Mouse (Mus musculus) left cerebral cortex, postnatal 10 days (tissue): Measurements from ENCODE around the gene Nadk. TPM values are rescaled to one million over a fixed set of nuclear protein-coding genes. Genes with fewer than 3 reads are reported as not detected.

ENCODE experiments used
- DNase-seq, 2 experiments: peaks; one replicate each; pipeline ENCODE4 v3.0.0; 2021 to 2022; ENCODE audit warnings: low spot score in 2 of 2, mixed read lengths in 1 of 2; ENCODE audit errors: extremely low spot score in 1 of 2
- intact Hi-C: fragments of 180-260 bp; cut with DNase I; formaldehyde crosslinking; loops from one replicate; pipeline ENCODE4 v1.15.1; 2025
- total RNA-seq, 2 experiments: library from RNA; stranded (reverse); gene quantifications; 2 replicates each; pipeline ENCODE4 v1.2.3; 2021

Gene Nadk
- 10 to 100 TPM; 47.9 TPM for total RNA-seq

DNA sequence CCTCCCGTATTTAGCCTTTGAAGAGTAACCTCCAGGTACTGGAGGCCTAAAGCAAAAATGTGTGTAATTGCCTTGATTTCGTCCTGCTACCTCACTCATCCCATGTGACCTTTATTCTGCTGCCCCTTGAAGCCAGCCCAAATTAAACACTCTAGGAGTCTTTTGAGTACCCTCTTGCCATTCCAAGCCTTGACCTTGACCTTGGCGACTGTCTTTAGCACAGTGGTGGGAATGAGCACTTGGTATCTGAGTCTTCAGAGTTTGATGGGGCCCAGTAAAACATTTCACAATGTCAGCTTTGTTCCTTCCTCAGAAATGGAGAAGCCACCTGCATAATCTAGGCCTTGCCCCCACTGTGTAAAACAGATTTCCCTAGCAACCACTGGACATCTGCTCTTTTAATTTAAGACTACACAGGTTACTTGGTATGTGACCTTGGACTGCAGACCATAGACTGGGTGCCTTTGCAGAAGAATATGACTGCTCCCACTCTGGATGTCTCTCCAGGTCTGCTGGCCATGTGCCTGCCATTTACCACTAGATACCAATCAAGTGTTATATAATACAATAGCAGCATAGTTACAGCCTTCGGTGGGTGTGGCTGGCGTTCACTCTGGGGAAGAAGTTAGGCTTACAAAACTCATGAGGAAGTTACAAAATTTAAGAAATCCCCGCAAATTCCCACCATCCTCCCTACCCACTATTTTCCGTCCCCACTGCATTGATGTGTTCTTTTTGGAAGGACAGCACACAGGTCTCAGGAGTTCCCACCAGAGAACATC lies at the start of gene Nadk:
TSS of gene Nadk (plus strand) at position 718 of the 782 bp plus-strand sequence.
- DNase-seq, result peak in 1 of 2 experiments; percentile 34
- intact Hi-C loops, result no loop called here

DNA sequence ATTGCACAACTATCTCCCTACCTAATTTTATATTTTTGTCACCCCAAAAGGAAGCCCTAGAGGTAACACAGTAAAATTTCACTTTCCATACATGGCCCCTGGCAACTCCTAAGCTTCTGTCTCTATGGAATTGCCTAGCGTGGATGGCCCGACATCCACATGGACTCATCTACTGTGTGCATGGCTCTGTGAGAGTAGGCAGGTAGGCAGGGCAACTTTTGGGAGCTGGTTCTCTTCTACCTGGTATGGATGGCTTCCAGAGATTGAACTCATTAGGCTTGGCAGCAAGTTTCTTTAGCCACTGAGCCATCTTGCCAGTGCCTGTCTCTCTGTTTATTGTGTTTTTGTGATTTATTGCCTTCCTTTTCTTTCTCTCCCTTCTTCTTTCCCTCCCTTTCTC lies 47.4 kb upstream of the Nadk start:
- DNase-seq, result no peak
- intact Hi-C loops, result no loop called here

DNA sequence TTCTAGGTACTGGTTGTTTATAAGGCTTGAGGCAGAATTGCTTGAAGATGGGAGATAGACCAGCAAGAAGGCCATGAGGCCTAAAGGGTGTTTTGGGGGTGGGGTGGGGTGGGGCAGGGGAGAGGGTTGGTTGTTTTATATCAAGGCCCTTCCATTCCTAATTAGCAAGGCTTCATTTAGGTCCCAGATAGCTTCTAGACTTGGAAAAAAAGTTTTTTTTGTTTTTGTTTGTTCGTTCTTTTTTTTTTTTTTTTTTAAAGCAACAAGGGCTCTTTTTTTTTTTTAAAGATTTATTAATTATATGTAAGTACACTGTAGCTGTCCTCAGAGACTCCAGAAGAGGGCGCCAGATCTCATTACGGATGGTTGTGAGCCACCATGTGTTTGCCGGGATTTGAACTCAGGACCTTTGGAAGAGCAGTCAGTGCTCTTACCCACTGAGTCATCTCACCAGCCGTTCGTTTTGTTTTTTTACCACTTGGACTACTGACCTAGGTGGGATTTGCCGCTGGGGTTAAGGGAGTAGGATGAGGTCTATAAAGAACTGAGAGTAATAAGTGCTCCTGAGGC lies 44.1 kb upstream of the Nadk start:
- intact Hi-C loops, result no loop called here
- DNase-seq, result no peak

DNA sequence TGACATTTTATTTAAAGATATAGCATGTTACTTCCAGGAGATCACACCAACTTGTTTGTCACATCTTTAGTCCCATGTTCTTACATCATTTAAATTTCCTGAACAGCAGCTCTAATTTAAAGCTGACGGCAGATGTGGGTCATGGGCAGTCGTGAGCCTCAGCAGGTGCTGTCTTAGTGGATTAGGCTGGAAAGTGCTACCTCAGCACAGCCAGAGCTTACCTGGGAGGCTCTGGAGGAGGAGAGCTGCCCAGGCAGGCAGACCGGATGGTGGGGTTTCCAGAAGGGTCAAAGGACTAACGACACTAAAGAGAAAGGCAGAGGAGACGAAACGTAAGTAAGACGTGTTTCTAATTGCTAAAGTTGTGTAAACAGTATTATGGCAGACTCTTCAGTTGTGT lies 39.9 kb upstream of the Nadk start:
- intact Hi-C loops, result no loop called here
- DNase-seq, result no peak

DNA sequence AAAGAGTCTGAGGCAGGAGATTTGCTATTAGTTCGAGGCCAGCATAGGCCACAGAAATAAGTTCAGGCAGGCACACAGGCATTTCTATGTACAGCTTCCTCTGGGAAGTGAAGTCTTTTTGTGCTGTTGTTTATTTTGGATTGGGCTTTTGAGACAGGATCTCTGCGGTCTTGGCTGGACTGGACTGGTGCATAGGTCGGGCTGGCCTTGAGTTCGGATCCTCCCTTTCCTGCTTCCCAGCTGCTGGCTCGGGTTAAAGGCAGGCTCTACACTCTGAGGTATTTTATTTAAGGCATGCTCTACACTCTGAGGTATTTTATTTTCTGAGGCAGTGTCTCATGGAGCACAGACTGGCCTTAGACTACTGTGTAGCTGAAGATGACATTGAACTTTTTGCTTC lies 36.4 kb upstream of the Nadk start:
- intact Hi-C loops, result no loop called here
- DNase-seq, result peak in 1 of 2 experiments; percentile 29

DNA sequence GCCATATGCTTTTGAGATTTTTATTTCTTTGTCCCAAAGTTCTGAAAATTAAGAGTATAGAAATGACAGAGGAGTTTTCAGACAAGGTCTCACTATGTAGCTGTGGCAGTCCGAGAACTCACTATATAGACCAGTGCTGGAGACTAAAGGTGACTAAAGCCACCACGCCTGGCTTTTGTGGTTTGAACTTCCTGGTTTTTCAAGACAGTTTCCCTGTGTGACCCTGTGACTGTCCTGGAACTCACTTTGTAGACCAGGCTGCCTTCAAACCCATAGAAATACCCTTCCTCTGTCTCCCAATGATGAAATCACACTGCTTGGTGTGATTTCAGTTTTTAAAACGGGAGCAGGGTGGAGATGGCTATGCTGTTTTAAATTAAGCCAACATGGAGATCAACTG lies 32.9 kb upstream of the Nadk start:
- no peak for DNase-seq
- intact Hi-C loops, result no loop called here

DNA sequence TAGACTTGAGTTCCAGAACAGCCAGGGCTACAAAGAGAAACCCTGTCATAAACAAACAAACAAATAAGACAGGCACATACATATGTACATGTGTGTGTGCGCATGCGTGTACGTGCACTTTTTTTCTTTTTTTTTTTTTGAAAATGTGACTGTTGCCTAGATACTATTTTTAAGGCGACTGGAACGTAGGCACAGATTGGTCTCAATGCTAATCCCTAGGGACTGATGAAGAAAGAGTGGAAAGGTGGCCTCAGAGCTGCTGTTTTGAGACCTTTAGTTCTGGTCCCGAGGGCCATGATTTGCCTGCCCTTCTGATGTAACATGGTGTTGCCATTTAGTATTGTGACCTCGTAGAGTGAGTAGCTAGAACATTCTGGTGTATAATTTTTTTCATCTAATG lies 12.2 kb upstream of the Nadk start:
- intact Hi-C loops, result no loop called here
- no peak for DNase-seq

DNA sequence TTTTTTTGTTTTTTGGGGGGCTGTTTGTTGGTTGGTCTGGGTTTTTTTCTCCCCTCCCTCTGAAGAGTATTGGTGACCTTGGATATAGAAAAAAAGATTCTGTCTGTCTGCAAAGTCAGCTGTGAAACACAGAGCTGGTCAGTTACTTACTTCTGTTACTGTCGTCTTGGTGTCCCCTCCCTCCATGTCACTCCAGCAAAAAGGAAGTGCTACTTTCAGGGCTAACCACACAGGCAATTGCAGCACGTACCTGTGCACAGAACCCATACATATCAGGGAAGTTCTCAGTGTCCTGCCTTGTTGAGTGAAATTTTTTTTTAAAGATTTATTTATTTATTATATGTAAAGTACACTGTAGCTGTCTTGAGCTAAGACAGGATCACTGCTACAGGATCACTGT lies 11.7 kb upstream of the Nadk start:
- intact Hi-C loops, result no loop called here
- no peak for DNase-seq

DNA sequence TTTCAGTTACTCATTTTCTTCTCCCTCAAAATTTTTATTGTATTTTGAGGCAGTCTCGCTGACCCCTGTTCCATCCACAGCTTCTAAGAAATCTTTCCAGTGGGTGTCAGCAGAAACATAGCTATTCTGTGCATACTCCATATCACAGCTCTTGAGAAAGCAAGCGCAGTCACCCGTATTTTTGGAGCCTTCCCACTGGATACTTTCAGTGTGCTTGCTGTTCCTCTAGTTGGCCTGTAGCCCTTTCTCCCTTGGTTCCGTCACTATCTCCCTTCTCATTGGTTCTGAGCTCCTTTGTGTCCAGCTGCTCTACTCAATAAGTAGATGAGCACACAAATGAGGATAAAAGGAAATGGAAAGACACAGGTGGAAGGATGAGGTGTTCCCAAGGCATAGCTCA lies 11.1 kb upstream of the Nadk start:
- intact Hi-C loops, result no loop called here
- DNase-seq, result no peak

DNA sequence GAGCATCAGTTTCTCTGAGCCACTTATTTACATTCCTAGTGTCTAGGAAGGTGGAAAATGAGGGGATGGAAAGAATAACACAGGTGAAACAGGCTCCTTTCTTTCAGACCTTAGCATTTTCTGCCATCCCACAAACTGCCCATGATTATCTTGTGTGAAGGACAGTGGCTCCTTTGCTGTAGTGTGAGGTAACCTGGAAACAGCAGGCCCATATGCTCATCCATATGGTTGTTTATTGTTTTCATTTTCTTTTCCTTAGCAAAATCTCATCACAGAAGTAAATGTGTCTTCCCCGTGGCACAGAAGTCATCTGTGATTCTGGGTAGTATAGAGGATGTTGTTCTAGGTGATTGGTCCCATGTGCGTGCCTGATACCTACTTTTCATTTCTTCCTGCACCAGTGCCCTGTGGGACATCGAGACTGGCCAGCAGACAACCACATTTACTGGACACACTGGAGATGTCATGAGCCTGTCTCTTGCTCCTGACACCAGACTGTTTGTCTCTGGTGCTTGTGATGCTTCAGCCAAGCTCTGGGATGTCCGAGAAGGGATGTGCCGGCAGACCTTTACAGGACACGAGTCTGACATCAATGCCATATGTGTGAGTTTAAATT lies 9.2 kb upstream of the Nadk start:
- intact Hi-C loops, result no loop called here
- DNase-seq, result no peak

DNA sequence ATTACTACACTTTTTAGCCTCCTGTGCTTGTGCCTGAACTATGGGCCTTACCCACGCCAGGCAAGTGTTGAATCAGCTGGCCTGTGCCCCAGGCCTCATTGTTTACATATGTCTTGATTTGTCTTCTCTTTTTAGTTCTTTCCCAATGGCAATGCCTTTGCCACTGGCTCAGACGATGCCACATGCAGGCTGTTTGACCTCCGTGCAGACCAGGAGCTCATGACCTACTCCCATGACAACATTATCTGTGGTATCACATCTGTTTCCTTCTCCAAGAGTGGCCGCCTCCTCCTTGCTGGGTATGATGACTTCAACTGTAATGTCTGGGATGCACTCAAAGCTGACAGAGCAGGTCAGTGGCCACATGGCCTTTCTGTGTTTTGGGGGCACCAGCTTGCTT lies 7.3 kb upstream of the Nadk start:
- DNase-seq, result no peak
- intact Hi-C loops, result no loop called here

DNA sequence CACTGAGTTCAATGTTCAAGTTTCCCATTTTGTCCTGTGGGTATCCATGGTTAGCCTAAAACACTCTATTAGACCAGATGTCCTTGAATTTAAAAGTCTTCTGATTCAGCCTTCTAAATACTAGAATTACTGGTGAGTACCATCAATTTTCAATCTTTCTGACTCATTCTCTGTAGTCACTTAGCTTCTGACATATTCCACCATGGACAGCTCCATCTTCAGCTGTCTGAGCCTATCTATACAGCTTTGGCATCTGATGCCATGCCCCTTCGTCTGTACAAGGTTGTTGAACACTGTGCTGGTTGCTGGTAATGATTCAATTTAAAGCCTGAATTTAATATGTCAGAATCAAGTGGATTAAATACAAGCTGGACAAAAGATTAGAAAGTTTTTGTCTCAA lies 6.7 kb upstream of the Nadk start:
- intact Hi-C loops, result no loop called here
- DNase-seq, result no peak

DNA sequence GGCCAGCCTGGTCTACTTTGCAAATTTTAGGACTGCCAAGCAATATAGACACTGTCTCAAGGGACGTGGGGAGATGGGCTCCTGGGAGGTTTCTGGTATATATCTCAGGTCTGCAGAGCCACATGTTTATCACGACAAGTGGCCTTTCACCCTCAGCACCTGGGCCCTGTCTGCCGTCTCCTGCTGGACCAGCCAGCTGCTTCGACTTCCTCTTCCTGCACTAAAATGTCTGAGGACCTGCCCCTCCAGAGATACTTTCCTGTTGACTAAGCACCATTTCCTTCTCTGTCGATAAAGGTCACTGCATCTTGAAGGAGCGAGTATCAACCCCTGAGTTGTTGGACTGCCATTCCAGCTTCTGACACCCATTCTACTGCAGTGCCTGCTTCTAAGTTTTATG lies 2.7 kb upstream of the Nadk start:
- peak in 1 of 2 experiments; percentile 33 for DNase-seq
- intact Hi-C loops, result no loop called here

DNA sequence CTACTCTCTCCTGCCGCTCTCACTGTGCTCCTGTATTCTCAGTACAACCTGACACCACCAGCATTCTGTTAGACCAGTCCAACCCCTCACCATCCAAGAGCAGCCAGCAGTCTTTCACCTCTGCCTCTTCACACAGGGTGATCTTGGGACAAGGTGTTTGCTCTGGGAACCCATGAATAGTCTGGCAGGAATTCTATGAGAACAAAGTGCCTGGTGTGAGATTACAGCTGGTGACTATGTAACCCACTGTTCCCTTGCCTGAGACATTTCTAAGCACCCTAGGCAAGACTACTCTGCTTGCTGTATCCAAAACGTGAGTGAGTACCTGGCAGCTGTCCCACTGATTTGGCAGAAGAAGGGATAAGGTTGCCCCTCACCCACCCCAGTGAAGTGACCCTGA lies 1.2 kb upstream of the Nadk start:
- intact Hi-C loops, result no loop called here

DNA sequence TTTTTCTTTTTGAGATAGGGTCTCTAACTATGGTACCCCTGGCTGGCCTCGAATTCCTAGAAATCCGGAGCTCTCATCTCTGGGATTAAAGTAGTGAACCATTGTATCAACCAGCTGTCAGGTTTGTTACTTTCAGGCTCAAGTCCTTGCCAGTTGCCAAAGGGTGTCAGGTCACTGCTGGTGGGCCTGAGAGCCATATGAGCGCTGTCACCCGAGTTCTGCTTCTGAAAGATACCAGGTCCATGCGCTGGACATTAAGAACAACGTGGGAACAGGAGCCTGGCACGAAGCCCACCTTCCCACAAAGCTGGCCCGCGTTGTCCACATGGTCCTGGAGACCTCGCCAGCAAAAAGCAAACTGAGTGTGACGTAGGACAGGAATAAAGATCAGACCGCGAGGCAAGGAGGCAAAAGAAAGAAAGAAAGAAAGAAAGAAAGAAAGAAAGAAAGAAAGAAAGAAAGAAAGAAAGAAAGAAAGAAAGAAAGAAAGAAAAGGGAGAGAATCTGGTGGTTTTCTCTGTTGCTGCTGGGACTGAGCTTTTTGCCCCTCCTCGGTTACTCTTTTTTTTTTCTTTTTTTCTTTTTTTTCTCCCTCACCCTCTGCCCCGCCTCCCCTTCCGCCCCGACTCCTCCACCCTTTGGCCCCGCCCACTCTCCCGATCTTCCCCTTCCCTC lies 684 bp downstream of the Nadk start:
- peak; percentile 62 to 80 for DNase-seq
- intact Hi-C loops, result no loop called here

More for the DNA sequence above, 1.2 kb upstream of the Nadk start:
- DNase-seq, result no peak

DNA sequence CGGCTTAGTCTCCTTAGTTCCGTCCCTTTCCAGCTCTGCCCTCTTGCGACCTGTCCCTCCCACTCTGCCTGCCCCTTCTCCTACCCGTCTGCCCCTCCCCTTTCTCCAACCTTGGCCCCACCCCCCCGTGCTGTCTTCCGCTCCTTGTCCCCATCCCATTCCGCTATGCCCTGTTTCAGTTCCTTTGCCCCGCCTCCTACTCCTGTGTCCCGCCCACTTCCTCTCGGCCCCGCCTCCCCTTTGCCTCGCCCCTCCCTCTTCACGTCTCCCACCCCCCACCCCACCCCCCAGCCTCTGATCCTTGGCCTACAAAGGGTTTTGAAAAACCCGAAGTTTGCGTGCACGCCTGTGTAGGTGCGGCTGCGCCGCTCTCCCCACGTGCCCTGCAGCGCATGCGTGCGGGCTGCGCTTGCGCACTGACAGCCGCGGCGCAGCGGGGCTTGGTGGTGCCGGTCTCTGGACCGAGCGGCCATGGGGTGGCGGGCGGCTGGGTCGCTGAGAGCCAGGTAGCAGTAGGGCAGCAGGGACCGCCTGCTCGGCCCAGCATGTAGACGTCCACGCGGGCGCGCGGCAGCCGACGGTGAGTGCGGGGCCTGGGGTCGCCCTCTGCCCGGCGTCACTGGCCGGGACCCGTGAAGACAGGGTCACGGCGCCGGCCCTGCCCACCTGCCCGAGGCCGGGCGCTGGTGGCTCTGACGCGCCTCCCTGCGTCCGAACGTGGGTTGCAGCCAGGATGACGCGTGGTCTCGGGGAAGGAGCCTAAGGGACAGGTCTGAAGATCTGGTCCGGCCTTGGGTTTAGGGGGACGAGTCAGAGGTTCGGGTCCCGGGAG lies 1.4 kb downstream of the Nadk start:
- intact Hi-C loops, result no loop called here

DNA sequence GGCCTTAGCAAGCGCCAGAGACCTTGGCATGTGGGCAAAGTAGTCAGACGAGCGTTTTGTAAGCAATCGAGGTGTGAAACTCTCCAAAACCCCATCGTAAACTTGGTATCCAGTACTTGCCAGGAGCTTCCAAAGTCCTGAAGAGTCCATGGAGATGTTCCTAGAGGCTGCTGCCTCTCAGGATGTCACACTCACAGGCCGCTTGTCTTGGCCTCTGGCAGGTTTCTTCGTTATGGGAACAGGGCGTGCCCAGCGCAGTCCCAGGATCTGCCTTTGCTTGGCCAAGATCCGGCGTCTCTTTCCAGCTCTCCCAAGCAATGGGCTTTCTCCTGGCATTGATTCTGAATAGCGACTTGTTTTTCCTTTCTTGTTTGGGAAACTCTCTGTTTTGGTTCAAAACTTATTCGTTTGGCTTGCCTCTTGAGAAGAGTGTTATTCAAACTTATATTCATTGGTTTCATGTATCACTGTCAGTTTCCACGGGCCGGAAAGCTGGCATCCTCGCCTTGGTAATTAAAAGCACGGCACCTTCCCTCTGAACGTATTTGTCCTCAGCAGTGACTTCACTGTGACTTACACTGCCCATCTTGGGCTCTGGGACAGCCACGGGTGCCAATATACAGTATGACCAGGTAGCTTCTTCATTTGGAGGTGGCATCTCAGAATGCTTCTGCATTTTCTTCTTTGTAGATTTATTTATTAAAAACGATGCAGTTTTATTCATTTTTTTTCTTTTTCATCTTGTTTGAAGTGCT lies 2.3 kb downstream of the Nadk start:
- intact Hi-C loops, result no loop called here
- no peak for DNase-seq

More for the DNA sequence above, 1.4 kb downstream of the Nadk start:
- DNase-seq, result peak; percentile 94 to 95

DNA sequence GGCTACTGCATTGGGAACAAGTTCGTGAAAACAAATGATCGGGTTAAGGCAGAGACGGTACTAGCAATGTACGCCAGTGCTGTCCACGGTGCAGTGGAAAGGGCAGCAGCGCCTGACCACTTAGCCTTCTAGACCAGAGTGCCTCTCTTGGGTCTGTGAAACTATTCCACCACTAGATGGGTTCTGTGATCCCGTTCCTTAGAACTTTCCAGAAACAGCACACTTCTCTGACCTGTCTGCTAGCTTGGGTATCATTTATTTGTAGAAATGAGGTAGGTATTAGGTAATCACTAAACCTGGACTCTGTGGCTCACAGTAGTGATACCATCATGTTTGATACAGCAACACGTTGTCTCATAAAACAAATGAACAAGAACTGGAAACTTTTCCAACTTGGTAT lies 4.4 kb downstream of the Nadk start:
- intact Hi-C loops, result no loop called here
- DNase-seq, result no peak
